Mouse (Mus musculus) stomach, embryonic 16.5 days (tissue): ENCODE measurements around the gene Ttc9c. TPM values are rescaled to one million over a fixed set of nuclear protein-coding genes. Genes with fewer than 3 reads are reported as not detected.
"Not testable (repeated sequence)": the region's sequence is repeated elsewhere in the genome, so short reads cannot be mapped to it uniquely, and the experiment has no call there.

ENCODE experiments used
- ATAC-seq: fragments of 200-750 bp; cut with Nextera tagmentation; 2 replicates; pipeline ENCODE4 v1.8.0; 2017; ENCODE audit warnings: moderate number of reproducible peaks, moderate TSS enrichment; ENCODE audit not compliant: insufficient read depth, low FRiP score
- H3K27ac ChIP-seq: fragments of 300-500 bp; sonication (generic); 2 replicates; pipeline ENCODE4 v1.5.1; 2014; ENCODE audit warnings: low read length
- H3K27me3 ChIP-seq: fragments of 300-500 bp; sonication (generic); 2 replicates; pipeline ENCODE4 v1.6.1; 2014; ENCODE audit warnings: low read length, control low read depth, mixed read lengths; ENCODE audit not compliant: control insufficient read depth, insufficient read depth
- H3K36me3 ChIP-seq: fragments of 300-500 bp; sonication (generic); 2 replicates; pipeline ENCODE4 v1.6.1; 2014; ENCODE audit warnings: low read length; ENCODE audit not compliant: control insufficient read depth, insufficient read depth
- H3K4me1 ChIP-seq: fragments of 300-500 bp; sonication (generic); 2 replicates; pipeline ENCODE4 v1.6.1; 2014; ENCODE audit warnings: low read length, control low read depth, mixed read lengths; ENCODE audit not compliant: control insufficient read depth, insufficient read depth
- H3K4me2 ChIP-seq: fragments of 300-500 bp; sonication (generic); 2 replicates; pipeline ENCODE4 v1.6.1; 2014; ENCODE audit warnings: low read depth, low read length, mixed read lengths
- H3K4me3 ChIP-seq: fragments of 300-500 bp; sonication (generic); replicated peaks from 2 replicates; pipeline ENCODE4 v1.5.1; 2014; ENCODE audit warnings: mild to moderate bottlenecking, low read length
- H3K9ac ChIP-seq: fragments of 300-500 bp; sonication (generic); 2 replicates; pipeline ENCODE4 v1.6.1; 2014; ENCODE audit warnings: low read length
- H3K9me3 ChIP-seq: fragments of 300-500 bp; sonication (generic); replicated peaks from 2 replicates; pipeline ENCODE4 v1.6.1; 2016; ENCODE audit warnings: low read length, control low read depth; ENCODE audit not compliant: control insufficient read depth
- WGBS: fragments of 180-500 bp; shearing (Covaris S2); extraction: QIAGEN DNeasy Blood & Tissue Kit; methylation state at CpG from one replicate; pipeline ENCODE4 v1.1.7; 2014; 5-methylcytosine and 5-hydroxymethylcytosine counted together
- polyA plus RNA-seq: library from polyadenylated mRNA; unstranded; fragments of >200 nt; fragmentation: Nextera tagmentation; extraction: Ambion mirVana; gene quantifications from 2 replicates; pipeline ENCODE4 v1.2.1, GENCODE M21; 2015

Ttc9c gene
- polyA plus RNA-seq, 1 experiment from 2014 or later: 45.3 TPM

GRCm38 (mm10) chr19:8844371-8845129 lies 25.4 kb upstream of the Ttc9c start:
- WGBS: 57% methylated on average over 5 of the region's 5 CpGs
- no peaks in the 10 kb centered on the region for H3K27me3 ChIP-seq
- H3K9me3 ChIP-seq: no peaks in the 10 kb centered on the region
- no peak for ATAC-seq
- H3K4me3 ChIP-seq: no peak overlapping the region
- no peak overlapping the region for H3K27ac ChIP-seq
- H3K9ac ChIP-seq: no peak overlapping the region
- H3K36me3 ChIP-seq: 0 out of 2 replicates have a peak, but pooled peaks cover 6% of the 10 kb centered on the region
- H3K4me2 ChIP-seq: no peak overlapping the region
- H3K4me1 ChIP-seq: peaks cover 5% of the 10 kb centered on the region; the same call in 1 of the 2 replicates

GRCm38 (mm10) chr19:8842961-8843360 lies 23.8 kb upstream of the Ttc9c start:
- H3K9me3 ChIP-seq: no peaks in the 10 kb centered on the region
- no peak overlapping the region for H3K4me2 ChIP-seq
- no peak overlapping the region for H3K4me3 ChIP-seq
- H3K4me1 ChIP-seq: peaks cover 16% of the 10 kb centered on the region
- H3K27ac ChIP-seq: no peak overlapping the region
- H3K9ac ChIP-seq: no peak overlapping the region
- H3K36me3 ChIP-seq: 0 out of 2 replicates have a peak, but pooled peaks cover 6% of the 10 kb centered on the region
- ATAC-seq: no peak
- no peaks in the 10 kb centered on the region for H3K27me3 ChIP-seq
- WGBS: 88% methylated on average over 6 of the region's 6 CpGs

GRCm38 (mm10) chr19:8841012-8841411 lies 21.9 kb upstream of the Ttc9c start:
- Histone ChIP-seq H3K27me3 (no peaks in the 10 kb centered on the region), H3K27ac (no peak overlapping the region), H3K4me2 (peak overlapping the region; percentile 68), H3K9me3 (no peaks in the 10 kb centered on the region), H3K36me3 (no peaks in the 10 kb centered on the region), H3K4me1 (peaks cover 16% of the 10 kb centered on the region), H3K9ac (peak overlapping the region; percentile 79), H3K4me3 (peak overlapping the region; percentile 59)
- 91% methylated on average over 7 of the region's 7 CpGs for WGBS
- ATAC-seq: no peak

GRCm38 (mm10) chr19:8839908-8840791 lies 21.0 kb upstream of the Ttc9c start:
- peaks cover 16% of the 10 kb centered on the region for H3K4me1 ChIP-seq
- H3K27me3 ChIP-seq: no peaks in the 10 kb centered on the region
- WGBS: 24% methylated on average over 29 of the region's 29 CpGs
- H3K27ac ChIP-seq: no peak overlapping the region
- ATAC-seq: peak; percentile 79
- peak overlapping the region; percentile 68 for H3K4me2 ChIP-seq
- no peaks in the 10 kb centered on the region for H3K9me3 ChIP-seq
- H3K9ac ChIP-seq: peak overlapping the region; percentile 79
- no peaks in the 10 kb centered on the region for H3K36me3 ChIP-seq
- peak overlapping the region; percentile 59 for H3K4me3 ChIP-seq

GRCm38 (mm10) chr19:8839103-8839907 lies 20.2 kb upstream of the Ttc9c start, which contains the start of gene Gng3:
Gng3 (minus strand) TSS chr19:8839194.
- WGBS: 66% methylated on average over 11 of the region's 11 CpGs
- no peaks in the 10 kb centered on the region for H3K9me3 ChIP-seq
- H3K4me2 ChIP-seq: peak within 1 kb of the TSS; percentile 96
- peak within 1 kb of the TSS; percentile 66 for H3K4me3 ChIP-seq
- H3K9ac ChIP-seq: peak within 1 kb of the TSS; percentile 91
- no peak; the same call in 1 of the 2 replicates for ATAC-seq
- H3K36me3 ChIP-seq: 0 out of 2 replicates have a peak, but pooled peaks cover 5% of the 10 kb centered on the region
- peak within 1 kb of the TSS; percentile 97 for H3K27ac ChIP-seq
- peaks cover 16% of the 10 kb centered on the region for H3K4me1 ChIP-seq
- H3K27me3 ChIP-seq: no peaks in the 10 kb centered on the region

- H3K4me3 ChIP-seq: peak overlapping the region; percentile 66
- 16% methylated on average over 15 of the region's 15 CpGs for WGBS
- peak overlapping the region; percentile 97 for H3K27ac ChIP-seq
- no peaks in the 10 kb centered on the region for H3K27me3 ChIP-seq
- ATAC-seq: no peak
- peaks cover 7% of the 10 kb centered on the region; the same call in 1 of the 2 replicates for H3K36me3 ChIP-seq
- H3K9me3 ChIP-seq: no peaks in the 10 kb centered on the region
- peaks cover 16% of the 10 kb centered on the region for H3K4me1 ChIP-seq
- H3K4me2 ChIP-seq: peak overlapping the region; percentile 96
- peak overlapping the region; percentile 91 for H3K9ac ChIP-seq
Measured at GRCm38 (mm10) chr19:8838041-8838730, 19.1 kb upstream of the Ttc9c start.

GRCm38 (mm10) chr19:8837251-8837791 lies 18.2 kb upstream of the Ttc9c start, which contains the start of gene Bscl2:
Bscl2 (plus strand) TSS chr19:8837467.
- under 1% methylated on average over 38 of the region's 38 CpGs for WGBS
- Histone ChIP-seq H3K4me3 (peak within 1 kb of the TSS; percentile 66), H3K27me3 (no peaks in the 10 kb centered on the region)

GRCm38 (mm10) chr19:8836327-8836726 lies 17.2 kb upstream of the Ttc9c start:
- ATAC-seq, H3K9me3 ChIP-seq, H3K4me2 ChIP-seq, H3K27ac ChIP-seq, H3K27me3 ChIP-seq, H3K9ac ChIP-seq, H3K4me3 ChIP-seq: not testable (repeated sequence)
- H3K36me3 ChIP-seq: peaks cover 15% of the 10 kb centered on the region; the same call in 1 of the 2 replicates
- WGBS: 96% methylated on average over 10 of the region's 10 CpGs
- H3K4me1 ChIP-seq: peaks cover 16% of the 10 kb centered on the region

More at GRCm38 (mm10) chr19:8837251-8837791, 18.2 kb upstream of the Ttc9c start, which contains the start of gene Bscl2:
- Histone ChIP-seq H3K4me2 (peak within 1 kb of the TSS; percentile 96), H3K9me3 (no peaks in the 10 kb centered on the region), H3K9ac (peak within 1 kb of the TSS; percentile 91), H3K27ac (peak within 1 kb of the TSS; percentile 97), H3K4me1 (peaks cover 16% of the 10 kb centered on the region), H3K36me3 (peaks cover 7% of the 10 kb centered on the region; the same call in 1 of the 2 replicates)
- peak; percentile 68; the same call in 1 of the 2 replicates for ATAC-seq
